Mouse (Mus musculus) lung, adult 2 months (tissue): ENCODE measurements around the gene Ppp1r12b. TPM values are rescaled to one million over a fixed set of nuclear protein-coding genes. Genes with fewer than 3 reads are reported as not detected.

Source experiments
- DNase-seq: peaks from one replicate; pipeline ENCODE4 v3.0.0; 2022
- H3K4me1 ChIP-seq: fragments of 200-500 bp; 2 replicates; pipeline ENCODE4 v1.6.1; 2011; ENCODE audit warnings: low read length; ENCODE audit not compliant: control insufficient read depth, insufficient read depth
- H3K4me3 ChIP-seq: fragments of 200-500 bp; replicated peaks from 2 replicates; pipeline ENCODE3; 2011; ENCODE audit warnings: low read depth, mild to moderate bottlenecking, control low read depth, low read length; ENCODE audit errors: extremely low read depth
- CTCF ChIP-seq: fragments of 200-500 bp; IDR thresholded peaks from 2 replicates; pipeline ENCODE4 v1.5.1; 2011; ENCODE audit warnings: mild to moderate bottlenecking, low read length, control low read depth; ENCODE audit not compliant: insufficient read depth
- POLR2A ChIP-seq: fragments of 200-500 bp; IDR thresholded peaks from 2 replicates; pipeline ENCODE4 v1.6.1; 2011; ENCODE audit warnings: low read depth, mild to moderate bottlenecking, control low read depth, low read length, borderline replicate concordance; ENCODE audit errors: extremely low read depth
- WGBS: fragments of 180-500 bp; shearing (Covaris S2); methylation state at CpG from one replicate; pipeline ENCODE4 v1.1.7; 2018; 5-methylcytosine and 5-hydroxymethylcytosine counted together
- polyA plus RNA-seq: library from polyadenylated mRNA; depleted of rRNA; stranded (reverse); fragments of >200 nt; gene quantifications from 2 replicates; pipeline ENCODE4 v1.2.3, GENCODE M21; 2012

The Ppp1r12b gene
- polyA plus RNA-seq, 1 experiment: 18.6 TPM

DNA sequence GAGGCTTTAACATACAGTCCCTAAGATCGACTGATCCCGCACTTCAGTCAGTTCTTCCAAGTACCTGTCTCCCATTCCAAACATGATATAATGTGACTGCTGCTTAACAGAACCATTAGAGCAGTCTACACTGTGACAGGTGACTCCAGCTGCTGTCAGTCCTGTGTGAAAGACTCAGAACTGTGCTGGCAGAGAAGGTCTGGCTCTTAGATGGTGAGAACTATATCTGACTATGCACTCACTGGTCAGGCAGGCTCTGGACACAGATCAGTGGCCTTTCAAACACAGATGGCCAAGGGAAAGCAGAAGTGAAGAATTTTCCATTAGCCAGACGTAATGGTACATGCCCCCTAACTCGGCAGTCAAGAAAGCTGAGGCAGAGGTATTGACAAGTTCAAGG is 43.9 kb downstream of the Ppp1r12b start:
- DNase-seq: no peak
- TF ChIP-seq POLR2A (no peak), CTCF (no peak)
- H3K4me3 ChIP-seq: no peak overlapping the region
- H3K4me1 ChIP-seq: no peaks in the 10 kb centered on the region
- 75% methylated on average over 4 of the region's 4 CpGs for WGBS

DNA sequence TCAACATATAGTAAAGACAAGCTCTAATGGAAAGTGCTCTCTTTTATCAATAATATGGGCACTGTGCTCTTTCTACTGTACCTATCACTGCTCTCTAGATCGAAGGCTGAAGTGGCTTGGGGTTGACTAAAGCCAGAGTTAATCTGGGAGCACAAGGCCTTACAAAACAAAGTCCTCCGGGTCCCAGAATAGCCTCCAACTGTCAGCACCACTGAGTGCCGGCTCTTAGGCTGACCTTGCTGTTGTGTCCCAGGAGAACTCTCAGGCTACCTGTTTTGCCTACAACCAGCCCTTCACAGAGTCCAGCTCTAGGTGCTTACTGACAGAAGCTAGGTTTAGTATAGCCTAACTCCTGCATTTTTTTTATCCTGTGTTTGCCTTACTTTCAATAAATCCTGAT is 45.7 kb downstream of the Ppp1r12b start:
- no peaks in the 10 kb centered on the region for H3K4me1 ChIP-seq
- TF ChIP-seq CTCF (no peak), POLR2A (no peak)
- no peak for DNase-seq
- no peak overlapping the region for H3K4me3 ChIP-seq
- 47% methylated on average over 3 of the region's 3 CpGs for WGBS

DNA sequence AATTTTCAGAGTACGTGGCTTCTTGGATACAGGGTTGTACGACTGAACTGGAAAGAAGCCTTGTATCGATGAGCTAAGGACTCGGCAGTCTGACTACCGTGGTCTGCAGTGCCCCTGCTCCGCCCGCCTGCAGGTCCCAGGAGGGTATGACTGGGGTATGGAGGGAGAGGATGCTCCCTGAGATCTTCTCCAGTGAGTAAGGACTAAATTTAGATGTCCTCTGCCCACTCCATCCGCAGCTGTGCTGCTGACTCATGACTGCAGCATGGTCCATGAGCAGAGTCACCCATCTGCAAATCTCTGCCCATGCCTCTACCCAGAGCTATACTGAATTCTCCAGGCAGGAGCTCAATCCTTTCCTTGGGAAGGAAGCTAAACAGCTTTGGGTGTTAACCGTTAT is 46.3 kb downstream of the Ppp1r12b start:
- TF ChIP-seq POLR2A (no peak), CTCF (no peak)
- 64% methylated on average over 9 of the region's 9 CpGs for WGBS

DNA sequence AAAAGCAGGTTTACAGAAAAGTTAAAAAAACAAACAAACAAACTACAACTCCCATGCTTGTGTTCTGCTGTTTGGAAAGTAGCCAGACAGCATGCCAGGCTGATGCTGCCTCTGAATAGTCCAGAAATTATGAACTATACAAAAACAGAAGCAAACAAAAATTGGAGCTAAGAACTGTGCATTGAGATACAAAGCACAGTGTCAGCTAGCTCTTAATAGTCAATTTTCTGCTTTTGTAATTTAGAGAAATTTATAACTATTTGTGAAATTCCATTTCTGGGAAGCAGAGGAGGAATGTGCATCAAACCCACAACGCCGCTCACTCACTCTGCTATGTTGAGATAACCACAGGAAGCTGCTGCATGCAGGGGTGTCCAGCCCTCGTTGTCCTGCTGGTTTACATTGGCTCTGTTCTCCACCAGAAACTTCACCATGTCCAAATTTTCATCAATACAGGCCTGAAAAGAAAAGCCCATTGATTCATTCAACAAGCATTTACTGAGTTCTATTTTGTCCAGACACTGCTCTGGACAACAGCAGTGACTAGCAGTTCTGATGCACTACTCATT is 53.6 kb downstream of the Ppp1r12b start:
- Histone ChIP-seq H3K4me1 (no peaks in the 10 kb centered on the region), H3K4me3 (no peak overlapping the region)
- TF ChIP-seq CTCF (no peak), POLR2A (no peak)
- 52% methylated on average over 3 of the region's 3 CpGs for WGBS
- no peak for DNase-seq

More for the DNA sequence above, 46.3 kb downstream of the Ppp1r12b start:
- H3K4me1 ChIP-seq: no peaks in the 10 kb centered on the region
- DNase-seq: no peak
- no peak overlapping the region for H3K4me3 ChIP-seq

DNA sequence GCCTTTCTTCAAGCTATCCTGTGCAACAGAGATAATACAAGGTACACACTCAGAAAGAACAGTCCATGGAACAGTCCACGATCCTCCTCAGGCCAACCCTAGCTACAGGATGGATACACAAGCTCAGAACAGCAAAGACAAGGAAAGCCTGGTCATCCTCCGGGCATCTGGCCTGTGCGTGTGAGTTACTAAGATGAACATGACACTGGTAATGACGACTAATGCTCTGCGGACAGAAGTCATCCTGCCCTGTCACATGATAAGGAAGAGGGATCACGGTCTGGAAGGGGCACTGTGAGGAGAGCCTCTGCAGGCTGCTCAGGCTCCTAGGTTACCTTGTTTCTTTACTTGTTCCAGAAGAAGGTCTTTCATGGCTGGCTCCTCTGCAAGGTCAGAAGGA is 59.7 kb downstream of the Ppp1r12b start:
- no peaks in the 10 kb centered on the region for H3K4me1 ChIP-seq
- DNase-seq: no peak
- TF ChIP-seq POLR2A (no peak), CTCF (no peak)
- WGBS: 97% methylated on average over 6 of the region's 6 CpGs
- H3K4me3 ChIP-seq: no peak overlapping the region

DNA sequence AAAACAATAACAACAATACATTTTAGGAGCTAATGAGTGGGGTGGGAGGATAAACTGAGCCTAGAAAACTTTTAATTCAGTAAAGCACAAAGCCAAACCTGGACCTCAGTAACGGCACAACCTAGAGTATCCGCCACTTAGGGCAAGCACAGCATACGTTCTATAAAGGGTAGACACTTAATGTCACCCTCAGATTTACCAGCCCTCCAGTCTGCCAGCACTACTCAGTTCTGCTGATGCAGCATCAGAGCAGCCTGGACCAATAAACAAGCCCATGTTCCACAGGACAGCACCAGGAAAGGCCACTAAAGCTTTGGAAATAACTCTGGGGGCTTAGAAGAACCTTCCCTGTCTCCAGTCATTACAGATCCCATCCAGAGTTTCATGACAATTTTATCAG is 60.9 kb downstream of the Ppp1r12b start:
- TF ChIP-seq CTCF (no peak), POLR2A (no peak)
- WGBS: 91% methylated on average over 3 of the region's 3 CpGs
- H3K4me3 ChIP-seq: no peak overlapping the region

DNA sequence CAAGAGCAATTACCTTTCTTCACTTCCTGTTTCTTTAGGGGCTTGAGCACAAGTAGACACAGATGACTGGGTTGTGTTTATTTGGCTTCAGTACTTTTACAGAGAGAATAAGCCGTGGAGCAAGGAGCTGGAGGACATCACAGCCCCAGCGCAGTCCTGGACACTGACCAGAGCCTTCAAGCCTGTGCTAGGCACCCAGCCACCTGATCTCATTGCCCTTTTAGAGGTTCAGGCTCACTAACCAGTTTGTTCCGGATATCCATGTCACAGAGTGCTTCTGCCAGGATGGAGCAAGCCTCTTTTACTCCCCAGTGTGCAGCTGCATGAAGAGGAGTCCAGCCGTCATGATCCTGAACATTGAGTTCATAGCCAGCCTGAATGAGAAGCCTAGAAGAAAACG is 63.8 kb downstream of the Ppp1r12b start:
- no peak overlapping the region for H3K4me3 ChIP-seq
- WGBS: 78% methylated on average over 5 of the region's 5 CpGs
- TF ChIP-seq CTCF (no peak), POLR2A (no peak)
- H3K4me1 ChIP-seq: no peaks in the 10 kb centered on the region
- no peak for DNase-seq

More for the DNA sequence above, 60.9 kb downstream of the Ppp1r12b start:
- DNase-seq: no peak
- no peaks in the 10 kb centered on the region for H3K4me1 ChIP-seq

DNA sequence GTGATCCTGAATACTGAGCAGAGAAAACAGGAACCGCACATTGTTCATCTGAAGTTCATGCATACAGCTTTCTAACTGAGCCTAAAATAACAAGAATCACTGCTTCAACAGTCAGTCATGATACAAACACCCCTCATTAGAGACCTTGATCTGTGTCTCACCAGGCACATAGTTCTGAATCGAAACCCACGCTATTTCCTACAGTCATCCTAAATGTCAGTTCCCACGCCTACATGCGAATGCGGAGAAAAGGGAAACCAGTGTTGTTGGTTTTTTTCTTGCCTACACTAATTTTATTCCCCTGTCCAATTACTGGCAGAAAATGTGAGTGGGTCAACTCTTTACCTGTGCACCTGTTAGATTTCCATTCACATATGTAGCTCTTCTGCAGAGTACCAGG is 66.1 kb downstream of the Ppp1r12b start:
- TF ChIP-seq CTCF (no peak), POLR2A (no peak)
- 94% methylated on average over 6 of the region's 6 CpGs for WGBS
- no peak for DNase-seq
- no peaks in the 10 kb centered on the region for H3K4me1 ChIP-seq
- no peak overlapping the region for H3K4me3 ChIP-seq

DNA sequence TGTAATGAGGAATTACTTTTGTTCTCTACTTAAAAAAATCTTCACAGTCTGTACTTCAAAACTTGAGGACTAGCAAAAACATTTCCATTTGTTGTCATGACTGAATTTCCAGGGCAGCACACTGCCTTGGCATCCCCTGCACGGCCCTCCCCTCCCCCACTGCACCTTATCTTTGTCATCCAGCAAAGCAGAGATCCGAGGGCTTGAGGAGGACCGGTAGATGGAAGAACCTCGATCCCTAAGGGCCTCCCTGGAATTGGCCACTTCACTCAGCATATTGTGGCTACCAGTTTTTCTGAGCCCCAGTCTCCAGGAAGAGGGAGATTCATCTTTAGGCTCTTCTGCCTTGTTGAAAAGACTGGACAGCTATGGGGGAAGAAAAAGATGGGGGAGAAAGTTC is 79.9 kb downstream of the Ppp1r12b start:
- Histone ChIP-seq H3K4me3 (no peak overlapping the region), H3K4me1 (no peaks in the 10 kb centered on the region)
- 24% methylated on average over 4 of the region's 4 CpGs for WGBS
- TF ChIP-seq CTCF (no peak), POLR2A (no peak)
- DNase-seq: no peak

DNA sequence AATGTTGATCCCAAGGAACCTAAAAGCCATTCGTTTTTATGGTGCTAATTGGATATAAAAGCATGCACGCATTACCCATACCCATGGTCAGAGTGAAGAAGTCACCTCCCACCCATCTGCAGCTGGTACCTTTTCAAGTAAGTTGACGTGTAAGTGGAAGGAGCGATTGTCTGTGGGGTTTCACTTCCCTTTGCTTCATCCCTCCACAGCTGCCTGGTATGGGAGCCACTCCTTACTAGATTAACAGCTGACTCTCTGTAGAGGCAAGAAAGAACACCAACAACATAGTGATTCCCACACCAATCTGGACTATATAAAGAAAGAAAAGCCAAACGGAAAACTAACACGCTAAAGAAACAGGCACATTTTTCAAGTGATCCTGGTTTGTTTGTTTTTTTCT is 83.1 kb downstream of the Ppp1r12b start:
- H3K4me1 ChIP-seq: no peaks in the 10 kb centered on the region
- no peak overlapping the region for H3K4me3 ChIP-seq
- DNase-seq: no peak
- WGBS: 83% methylated on average over 6 of the region's 6 CpGs
- no peak for TF ChIP-seq CTCF
- no peak for TF ChIP-seq POLR2A

DNA sequence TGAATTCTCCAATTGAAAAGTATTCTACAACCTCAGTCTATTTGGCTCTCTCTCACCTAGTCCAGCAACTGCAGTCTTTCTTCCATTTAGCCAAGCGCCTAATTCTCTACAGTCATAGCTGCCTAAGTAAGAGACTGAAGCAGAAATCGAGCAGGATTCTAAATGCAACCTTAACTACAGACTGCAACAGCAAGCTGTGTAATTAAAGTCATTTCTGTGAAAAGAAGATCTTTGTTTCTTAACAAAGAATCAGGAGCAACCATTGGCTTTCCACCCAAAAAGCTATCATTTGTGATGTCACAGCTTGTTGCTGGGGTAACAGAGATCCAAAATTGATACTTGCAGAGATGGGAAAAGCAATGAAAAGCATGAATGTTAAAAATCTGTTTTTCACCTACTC is 89.3 kb downstream of the Ppp1r12b start:
- WGBS: 93% methylated on average over 2 of the region's 2 CpGs
- Histone ChIP-seq H3K4me1 (no peaks in the 10 kb centered on the region), H3K4me3 (no peak overlapping the region)
- no peak for DNase-seq
- TF ChIP-seq CTCF (no peak), POLR2A (no peak)
